In the genomic region with DNA sequence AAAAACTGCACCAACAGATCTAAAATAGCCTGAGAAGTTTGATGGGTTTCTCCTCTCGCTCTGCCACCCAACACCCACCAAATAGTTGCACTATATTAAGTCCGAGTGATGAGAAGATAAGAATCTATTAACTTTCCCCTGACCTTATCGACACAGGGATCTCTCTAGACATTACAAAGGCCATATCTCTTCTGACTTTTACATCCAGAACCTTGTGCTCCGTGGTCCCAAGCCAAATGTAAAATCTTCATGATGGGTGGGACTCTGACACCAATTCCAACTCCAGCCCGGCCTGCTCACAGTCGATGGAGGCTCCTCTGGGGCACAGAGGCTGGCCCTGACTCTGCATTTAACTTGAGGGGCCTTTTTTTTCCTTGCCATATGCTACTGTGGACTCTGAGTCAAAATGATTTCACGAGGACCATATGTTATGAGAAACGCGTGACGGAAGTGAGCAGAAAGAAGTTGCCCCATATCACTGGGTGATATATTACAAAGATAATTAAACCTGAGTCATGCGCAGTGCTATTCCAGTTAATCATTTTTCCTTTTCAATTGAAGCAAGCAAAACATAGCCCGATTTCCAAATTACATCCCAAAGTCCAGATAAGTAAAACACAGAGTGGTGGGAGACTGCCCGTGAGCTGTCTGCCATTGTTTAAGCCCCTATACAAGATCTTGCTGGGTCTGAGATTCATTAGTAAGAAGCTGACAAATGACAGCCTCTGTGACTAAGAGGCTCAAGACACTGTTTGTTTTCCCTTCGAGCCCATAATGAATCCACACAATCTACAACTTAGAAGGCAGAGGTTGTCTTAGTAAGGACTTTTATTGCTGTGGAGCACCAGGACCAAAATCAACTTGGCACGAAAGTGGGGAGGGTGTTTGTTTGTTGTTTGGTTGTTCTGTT, we compare ENCODE assay signal across 19 mouse cellular contexts.
DNase-seq lines count a peak whose midpoint lies in the region; ATAC-seq and TF ChIP-seq lines count a peak whose summit lies in the region.
"Had no signal": no experiment of that assay in that cellular context is flagged by ENCODE, and none has a peak within 500 bp of the region (broad histone marks: within the 10 kb centered on the region; RNA-seq: fewer than 3 reads in every experiment).

No protein-coding gene starts in this region.

- H3K9ac ChIP-seq in hindbrain, embryonic 15.5 days, result no peak overlapping the region
- H3K9ac ChIP-seq in hindbrain, embryonic 14.5 days, result no peak overlapping the region
- H3K9ac ChIP-seq in midbrain, embryonic 11.5 days (ENCODE audit: low read length), result no peak overlapping the region
- no peak overlapping the region for H3K9ac ChIP-seq in midbrain, postnatal 0 days (replicated peaks; ENCODE audit: low read length, poor library complexity, severe bottlenecking)
- H3K9ac ChIP-seq in intestine, embryonic 16.5 days (ENCODE audit: low read depth, low read length), result no peak overlapping the region
- H3K9ac ChIP-seq in stomach, postnatal 0 days (ENCODE audit: low read length), result no peak overlapping the region
- H3K9ac ChIP-seq in neural tube, embryonic 15.5 days (replicated peaks), result no peak overlapping the region
- H3K9ac ChIP-seq: heart, embryonic 12.5 days; midbrain, embryonic 15.5 days had no signal

- 56% methylated on average over 15 of the region's 15 CpGs for WGBS in hindbrain, embryonic 15.5 days
- WGBS in hindbrain, embryonic 14.5 days, result 57% methylated on average over 15 of the region's 15 CpGs
- 71% methylated on average over 15 of the region's 15 CpGs for WGBS in midbrain, embryonic 11.5 days
- WGBS in midbrain, postnatal 0 days, result 63% methylated on average over 15 of the region's 15 CpGs
- WGBS in intestine, embryonic 16.5 days, result 61% methylated on average over 15 of the region's 15 CpGs
- WGBS in stomach, postnatal 0 days, result 53% methylated on average over 15 of the region's 15 CpGs
- 64% methylated on average over 15 of the region's 15 CpGs for WGBS in neural tube, embryonic 15.5 days

- H3K4me1 ChIP-seq in hindbrain, embryonic 15.5 days (replicated peaks), result 0 out of 2 replicates have a peak, but pooled peaks cover 8% of the 10 kb centered on the region
- H3K4me1 ChIP-seq in hindbrain, embryonic 14.5 days (replicated peaks; ENCODE audit: control insufficient read depth, insufficient read depth, low read length), result no peaks in the 10 kb centered on the region
- H3K4me1 ChIP-seq in midbrain, embryonic 11.5 days (ENCODE audit: control insufficient read depth, insufficient read depth, low read length), result peaks cover 3% of the 10 kb centered on the region; the same call in 1 of the 2 replicates
- no peaks in the 10 kb centered on the region for H3K4me1 ChIP-seq in midbrain, postnatal 0 days (ENCODE audit: insufficient read depth, low read length)
- H3K4me1 ChIP-seq in intestine, embryonic 16.5 days (ENCODE audit: control insufficient read depth, insufficient read depth, low read length), result no peaks in the 10 kb centered on the region
- no peaks in the 10 kb centered on the region for H3K4me1 ChIP-seq in stomach, postnatal 0 days (replicated peaks; ENCODE audit: control insufficient read depth, insufficient read depth)
- peaks cover 7% of the 10 kb centered on the region; the same call in 1 of the 2 replicates for H3K4me1 ChIP-seq in neural tube, embryonic 15.5 days

- no peaks in the 10 kb centered on the region for H3K27me3 ChIP-seq in hindbrain, embryonic 15.5 days
- H3K27me3 ChIP-seq in hindbrain, embryonic 14.5 days (ENCODE audit: control insufficient read depth, insufficient read depth, low read length), result no peaks in the 10 kb centered on the region
- H3K27me3 ChIP-seq in midbrain, embryonic 11.5 days (ENCODE audit: control insufficient read depth, insufficient read depth, low read length), result no peaks in the 10 kb centered on the region
- no peaks in the 10 kb centered on the region for H3K27me3 ChIP-seq in midbrain, postnatal 0 days (ENCODE audit: insufficient read depth, low read length)
- no peaks in the 10 kb centered on the region for H3K27me3 ChIP-seq in intestine, embryonic 16.5 days (replicated peaks; ENCODE audit: control insufficient read depth, insufficient read depth, low read length)
- H3K27me3 ChIP-seq in stomach, postnatal 0 days (ENCODE audit: control insufficient read depth, insufficient read depth, low read length), result no peaks in the 10 kb centered on the region
- no peaks in the 10 kb centered on the region for H3K27me3 ChIP-seq in neural tube, embryonic 15.5 days (replicated peaks)
- H3K27me3 ChIP-seq: heart, embryonic 12.5 days; midbrain, embryonic 15.5 days had no signal

- no peak for DNase-seq in hindbrain, embryonic 14.5 days (ENCODE audit: low spot score)
- DNase-seq in midbrain, embryonic 11.5 days (ENCODE audit: low spot score, missing footprints), result peak; percentile 81
- no peak for DNase-seq in midbrain, postnatal 0 days (ENCODE audit: low spot score)
- no peak for DNase-seq in stomach, postnatal 0 days (ENCODE audit: low spot score)
- no peak for DNase-seq in ovary, adult 18-20 months (ENCODE audit: low spot score)
- DNase-seq: adrenal gland, adult 8-10 months; cerebellum, adult 9-10 months; heart, postnatal 14 days; lung, adult 18-20 months; lung, postnatal 14 days; right cerebral cortex, adult 18-20 months; thymus, postnatal 4 days had no signal

- no peaks in the 10 kb centered on the region for H3K9me3 ChIP-seq in hindbrain, embryonic 15.5 days
- H3K9me3 ChIP-seq in hindbrain, embryonic 14.5 days (ENCODE audit: control insufficient read depth, low read length), result no peaks in the 10 kb centered on the region
- H3K9me3 ChIP-seq in midbrain, embryonic 11.5 days (ENCODE audit: control insufficient read depth, low read length), result no peaks in the 10 kb centered on the region
- no peaks in the 10 kb centered on the region for H3K9me3 ChIP-seq in midbrain, postnatal 0 days (ENCODE audit: low read length)
- H3K9me3 ChIP-seq in intestine, embryonic 16.5 days (ENCODE audit: control insufficient read depth, low read length), result no peaks in the 10 kb centered on the region
- H3K9me3 ChIP-seq in stomach, postnatal 0 days (ENCODE audit: control insufficient read depth, low read length), result no peaks in the 10 kb centered on the region
- no peaks in the 10 kb centered on the region for H3K9me3 ChIP-seq in neural tube, embryonic 15.5 days (replicated peaks)
- H3K9me3 ChIP-seq: heart, embryonic 12.5 days; midbrain, embryonic 15.5 days had no signal

- 0 out of 2 replicates have a peak, but pooled peaks have one; percentile 30 for ATAC-seq in hindbrain, embryonic 15.5 days (ENCODE audit: low FRiP score, low read depth)
- ATAC-seq in hindbrain, embryonic 14.5 days (ENCODE audit: low FRiP score), result no peak
- no peak for ATAC-seq in midbrain, embryonic 11.5 days (ENCODE audit: low FRiP score)
- ATAC-seq in midbrain, postnatal 0 days (ENCODE audit: low FRiP score), result no peak
- ATAC-seq in intestine, embryonic 16.5 days, result peak; percentile 78
- ATAC-seq in stomach, postnatal 0 days (ENCODE audit: low FRiP score, low TSS enrichment), result no peak; the same call in 1 of the 2 replicates
- no peak for ATAC-seq in neural tube, embryonic 15.5 days (ENCODE audit: low FRiP score)
- ATAC-seq: inflammation-experienced regulatory T-cells, adult 6 months; midbrain, embryonic 15.5 days had no signal

- H3K4me2 ChIP-seq in hindbrain, embryonic 15.5 days, result no peak overlapping the region
- H3K4me2 ChIP-seq in hindbrain, embryonic 14.5 days (replicated peaks), result no peak overlapping the region
- no peak overlapping the region for H3K4me2 ChIP-seq in midbrain, embryonic 11.5 days
- H3K4me2 ChIP-seq in midbrain, postnatal 0 days (ENCODE audit: low read depth, low read length, poor library complexity, severe bottlenecking), result no peak overlapping the region
- no peak overlapping the region for H3K4me2 ChIP-seq in intestine, embryonic 16.5 days (ENCODE audit: low read depth, low read length)
- no peak overlapping the region for H3K4me2 ChIP-seq in stomach, postnatal 0 days (replicated peaks; ENCODE audit: low read depth)
- no peak overlapping the region for H3K4me2 ChIP-seq in neural tube, embryonic 15.5 days
- H3K4me2 ChIP-seq: heart, embryonic 12.5 days; liver, embryonic 11.5 days; midbrain, embryonic 15.5 days had no signal

- no peak for TF ChIP-seq CTCF in midbrain, postnatal 0 days (IDR thresholded peaks at IDR 0.05)
- TF ChIP-seq CTCF in stomach, postnatal 0 days (IDR thresholded peaks at IDR 0.05; ENCODE audit: low read depth), result no peak

- no peak overlapping the region for H3K4me3 ChIP-seq in hindbrain, embryonic 15.5 days
- H3K4me3 ChIP-seq in hindbrain, embryonic 14.5 days (replicated peaks; ENCODE audit: low read length), result no peak overlapping the region
- no peak overlapping the region for H3K4me3 ChIP-seq in midbrain, embryonic 11.5 days (ENCODE audit: low read depth, low read length)
- no peak overlapping the region for H3K4me3 ChIP-seq in midbrain, postnatal 0 days (ENCODE audit: low read depth, low read length)
- no peak overlapping the region for H3K4me3 ChIP-seq in intestine, embryonic 16.5 days (ENCODE audit: low read length)
- H3K4me3 ChIP-seq in stomach, postnatal 0 days (ENCODE audit: low read depth, low read length), result no peak overlapping the region
- H3K4me3 ChIP-seq in neural tube, embryonic 15.5 days (replicated peaks), result no peak overlapping the region
- H3K4me3 ChIP-seq: heart, embryonic 12.5 days; midbrain, embryonic 15.5 days had no signal

- no peak overlapping the region for H3K27ac ChIP-seq in hindbrain, embryonic 15.5 days (replicated peaks)
- H3K27ac ChIP-seq in hindbrain, embryonic 14.5 days, result no peak overlapping the region
- no peak overlapping the region; the same call in 1 of the 2 replicates for H3K27ac ChIP-seq in midbrain, embryonic 11.5 days (ENCODE audit: low read depth, low read length)
- H3K27ac ChIP-seq in midbrain, postnatal 0 days (ENCODE audit: low read depth, low read length), result no peak overlapping the region
- no peak overlapping the region for H3K27ac ChIP-seq in intestine, embryonic 16.5 days (ENCODE audit: low read length)
- H3K27ac ChIP-seq in stomach, postnatal 0 days (replicated peaks), result peak overlapping the region; percentile 36; the same call in 1 of the 2 replicates
- no peak overlapping the region for H3K27ac ChIP-seq in neural tube, embryonic 15.5 days (replicated peaks)
- H3K27ac ChIP-seq: midbrain, embryonic 15.5 days had no signal

- TF ChIP-seq EP300 in stomach, postnatal 0 days (optimal IDR thresholded peaks at IDR 0.05), result no peak

- H3K36me3 ChIP-seq in hindbrain, embryonic 15.5 days, result no peaks in the 10 kb centered on the region
- H3K36me3 ChIP-seq in hindbrain, embryonic 14.5 days (replicated peaks; ENCODE audit: control insufficient read depth, insufficient read depth), result no peaks in the 10 kb centered on the region
- H3K36me3 ChIP-seq in midbrain, embryonic 11.5 days (ENCODE audit: control insufficient read depth, insufficient read depth, low read length), result no peaks in the 10 kb centered on the region
- no peaks in the 10 kb centered on the region for H3K36me3 ChIP-seq in midbrain, postnatal 0 days (ENCODE audit: insufficient read depth, low read length)
- H3K36me3 ChIP-seq in intestine, embryonic 16.5 days (ENCODE audit: control insufficient read depth, insufficient read depth, low read length), result no peaks in the 10 kb centered on the region
- no peaks in the 10 kb centered on the region for H3K36me3 ChIP-seq in stomach, postnatal 0 days (ENCODE audit: control insufficient read depth, insufficient read depth, low read length)
- no peaks in the 10 kb centered on the region for H3K36me3 ChIP-seq in neural tube, embryonic 15.5 days
- H3K36me3 ChIP-seq: heart, embryonic 12.5 days; midbrain, embryonic 15.5 days had no signal

Comparison
In these comparisons a context has a peak if more than half of its experiments do, and no peak if none do; other contexts are left out.
1. ATAC-seq: peak in hindbrain, embryonic 15.5 days (single experiment) and intestine, embryonic 16.5 days (single experiment); none in hindbrain, embryonic 14.5 days (single experiment), midbrain, embryonic 11.5 days (single experiment), midbrain, postnatal 0 days (single experiment), stomach, postnatal 0 days (single experiment) and neural tube, embryonic 15.5 days (single experiment).